Mouse (Mus musculus): ENCODE measurements around the gene Pdzd7. TPM values are rescaled to one million over a fixed set of nuclear protein-coding genes. Genes with fewer than 3 reads are reported as not detected.
A peak's percentile ranks its signal among the peaks of the same experiment; 100 is the strongest.

Gene Pdzd7
- total RNA-seq, 2 experiments from 2014 or later: 4.3 to 5.6 TPM

GRCm38 (mm10) chr19:45014335-45014971 is 31.1 kb downstream of the Pdzd7 start, which contains the start of gene Lzts2:
TSS of gene Lzts2 (plus strand) at chr19:45014414.
- DNase-seq (ENCODE audit: low spot score in 2 of 2): no peak

DNA sequence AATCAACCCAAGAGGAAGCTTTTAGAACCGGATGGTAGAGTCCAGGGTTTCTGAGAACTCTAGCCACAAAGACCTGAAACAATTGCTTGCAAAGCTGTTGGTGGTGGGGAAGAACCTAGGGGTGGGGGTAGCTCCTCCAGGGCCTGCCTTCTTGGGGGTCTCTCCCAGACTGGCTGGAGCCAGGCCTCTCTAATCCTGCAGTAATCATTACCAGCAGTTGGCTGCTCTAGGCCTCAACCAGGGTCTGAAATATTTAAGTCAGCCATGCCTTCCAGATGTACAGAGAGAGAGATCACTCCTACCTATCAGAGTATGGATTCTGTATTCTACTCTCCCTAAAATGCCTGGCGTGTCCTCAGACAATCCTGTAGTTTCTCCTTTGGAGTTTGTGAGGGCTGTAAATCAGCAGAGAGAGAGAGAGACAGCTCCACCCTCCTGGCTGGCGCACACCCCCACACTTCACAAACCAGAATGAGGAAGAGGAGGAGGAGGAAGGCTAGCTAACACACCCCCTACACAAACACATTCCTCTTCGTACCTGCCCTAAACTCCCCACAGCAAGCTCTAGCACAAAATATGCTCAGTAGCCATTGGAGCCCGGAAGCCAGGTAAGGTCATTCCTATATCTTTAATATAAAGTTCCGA is 31.8 kb downstream of the Pdzd7 start:
- DNase-seq (ENCODE audit: low spot score in 2 of 2): no peak

DNA sequence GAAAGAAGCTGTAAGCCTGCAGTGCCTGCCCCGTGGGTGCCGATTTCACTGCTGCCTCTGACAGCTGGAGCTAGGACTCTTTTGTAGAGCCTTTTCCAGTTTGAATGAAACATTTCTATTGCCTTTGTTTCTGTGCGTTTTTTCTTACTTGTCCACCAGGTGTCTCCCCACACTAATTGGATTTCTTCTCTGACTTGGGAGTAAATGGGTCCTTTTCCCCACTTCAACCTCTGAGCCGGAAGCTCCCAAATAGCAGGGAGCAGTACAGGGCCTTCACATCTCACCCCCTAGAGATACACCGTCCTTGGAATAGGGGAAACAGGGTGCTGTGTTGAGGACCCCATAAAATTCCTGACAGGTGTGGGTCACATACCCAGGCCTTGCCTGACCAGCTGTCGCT is 32.9 kb downstream of the Pdzd7 start:
- no peak for DNase-seq (ENCODE audit: low spot score in 2 of 2)

GRCm38 (mm10) chr19:45012219-45012618 is 33.3 kb downstream of the Pdzd7 start:
- DNase-seq (ENCODE audit: low spot score in 2 of 2): no peak

- no peak for DNase-seq (ENCODE audit: low spot score in 2 of 2)
Observed at GRCm38 (mm10) chr19:45010646-45011045, 34.9 kb downstream of the Pdzd7 start.

- DNase-seq (ENCODE audit: low spot score in 2 of 2): no peak
Observed at GRCm38 (mm10) chr19:45007425-45008191, 37.9 kb downstream of the Pdzd7 start.

GRCm38 (mm10) chr19:45007021-45007420 is 38.5 kb downstream of the Pdzd7 start:
- DNase-seq (ENCODE audit: low spot score in 2 of 2): no peak

DNA sequence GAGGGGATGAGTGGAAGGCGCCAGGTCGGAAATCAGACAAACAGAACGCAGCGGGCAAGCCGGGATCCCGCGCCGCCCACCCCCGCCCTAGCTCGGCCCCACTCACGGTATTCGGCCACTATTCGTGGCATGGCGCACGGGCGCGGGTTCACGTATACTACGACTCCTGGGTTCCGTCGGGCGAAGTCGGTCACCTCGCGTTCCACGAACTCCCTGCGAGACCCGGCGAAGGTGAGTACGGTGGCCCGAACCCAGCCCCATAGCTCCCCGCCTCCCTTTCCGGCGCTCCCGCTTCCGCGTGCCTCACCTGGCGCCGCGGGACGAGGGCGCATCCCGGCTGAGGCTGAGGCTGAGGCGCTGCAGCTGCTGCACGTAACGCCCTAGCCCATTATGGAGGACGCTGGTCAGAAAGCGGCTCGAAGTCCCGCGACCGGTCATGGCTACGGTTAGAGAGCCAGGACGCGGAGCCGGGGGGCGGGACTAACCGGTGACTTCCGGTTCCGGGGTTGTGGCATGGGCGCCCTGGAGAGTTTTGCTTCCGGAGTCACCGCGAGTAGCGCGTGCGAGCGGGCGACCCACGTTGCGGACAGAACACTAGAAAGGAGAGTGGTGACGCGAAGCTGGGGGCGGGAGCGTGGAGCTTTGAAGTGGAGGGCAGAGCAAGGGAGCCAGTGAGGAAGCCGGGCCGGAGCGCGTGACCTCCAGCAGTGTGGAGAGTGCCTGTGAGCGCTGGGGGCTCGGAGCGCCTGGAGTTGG is 39.4 kb downstream of the Pdzd7 start, which contains the start of gene Mrpl43:
Gene Mrpl43 (minus strand): TSS at position 486 of the 756 bp plus-strand sequence.
- peak; percentile 98 for DNase-seq (ENCODE audit: low spot score in 2 of 2)

- no peak for DNase-seq (ENCODE audit: low spot score in 2 of 2)
Observed at GRCm38 (mm10) chr19:45005444-45005843, 40.1 kb downstream of the Pdzd7 start, which contains the start of gene Twnk. TSS of gene Twnk (plus strand) at chr19:45005663.

- no peak for DNase-seq (ENCODE audit: low spot score in 2 of 2)
Observed at GRCm38 (mm10) chr19:45003740-45004516, 41.6 kb downstream of the Pdzd7 start.

GRCm38 (mm10) chr19:45002301-45002700 is 43.2 kb downstream of the Pdzd7 start:
- DNase-seq (ENCODE audit: low spot score in 2 of 2): no peak

- no peak for DNase-seq (ENCODE audit: low spot score in 2 of 2)
Observed at GRCm38 (mm10) chr19:44999647-45000046, 45.9 kb downstream of the Pdzd7 start.

- no peak for DNase-seq (ENCODE audit: low spot score in 2 of 2)
Observed at GRCm38 (mm10) chr19:44997786-44998185, 47.7 kb downstream of the Pdzd7 start.

- no peak for DNase-seq (ENCODE audit: low spot score in 2 of 2)
Observed at GRCm38 (mm10) chr19:44992712-44993111, 52.8 kb downstream of the Pdzd7 start.

DNA sequence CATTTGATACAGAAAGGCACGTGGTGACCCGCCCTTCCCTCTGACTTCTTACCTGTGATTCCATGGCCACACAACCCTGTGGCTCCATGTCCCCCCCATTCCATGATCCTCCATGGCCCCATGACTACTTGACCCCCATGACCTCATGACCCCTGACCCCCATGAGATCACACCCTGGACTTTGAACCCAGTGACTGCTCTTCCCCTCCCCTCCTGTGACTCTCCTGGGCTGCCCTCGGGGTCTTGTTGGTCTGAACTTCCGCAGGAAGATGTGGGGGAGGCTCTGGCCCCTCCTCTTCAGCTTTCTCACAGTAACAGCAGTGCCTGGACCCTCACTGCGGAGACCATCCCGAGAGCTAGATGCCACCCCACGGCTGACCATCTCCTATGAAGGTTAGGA is 53.3 kb downstream of the Pdzd7 start:
- no peak for DNase-seq (ENCODE audit: low spot score in 2 of 2)

DNA sequence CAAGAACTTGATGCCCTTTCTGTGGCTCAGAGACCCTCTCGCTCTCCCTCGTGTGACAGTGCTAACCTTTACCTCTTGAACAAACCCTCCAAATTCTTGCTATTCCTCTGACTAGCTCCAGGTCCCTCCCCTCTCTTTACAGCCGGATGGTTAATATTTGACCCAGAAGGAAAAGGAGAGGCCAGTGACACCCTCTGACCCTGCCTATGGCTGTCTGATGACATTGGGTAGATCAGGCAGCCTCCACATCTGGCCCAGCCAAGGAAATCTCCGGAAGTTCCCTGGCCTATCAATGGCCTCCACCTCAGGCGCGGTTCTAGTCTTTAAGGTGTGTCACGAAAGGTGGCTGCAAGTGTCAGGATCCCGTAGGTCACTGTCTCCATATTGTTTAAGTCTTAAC is 54.5 kb downstream of the Pdzd7 start:
- no peak for DNase-seq (ENCODE audit: low spot score in 2 of 2)

DNA sequence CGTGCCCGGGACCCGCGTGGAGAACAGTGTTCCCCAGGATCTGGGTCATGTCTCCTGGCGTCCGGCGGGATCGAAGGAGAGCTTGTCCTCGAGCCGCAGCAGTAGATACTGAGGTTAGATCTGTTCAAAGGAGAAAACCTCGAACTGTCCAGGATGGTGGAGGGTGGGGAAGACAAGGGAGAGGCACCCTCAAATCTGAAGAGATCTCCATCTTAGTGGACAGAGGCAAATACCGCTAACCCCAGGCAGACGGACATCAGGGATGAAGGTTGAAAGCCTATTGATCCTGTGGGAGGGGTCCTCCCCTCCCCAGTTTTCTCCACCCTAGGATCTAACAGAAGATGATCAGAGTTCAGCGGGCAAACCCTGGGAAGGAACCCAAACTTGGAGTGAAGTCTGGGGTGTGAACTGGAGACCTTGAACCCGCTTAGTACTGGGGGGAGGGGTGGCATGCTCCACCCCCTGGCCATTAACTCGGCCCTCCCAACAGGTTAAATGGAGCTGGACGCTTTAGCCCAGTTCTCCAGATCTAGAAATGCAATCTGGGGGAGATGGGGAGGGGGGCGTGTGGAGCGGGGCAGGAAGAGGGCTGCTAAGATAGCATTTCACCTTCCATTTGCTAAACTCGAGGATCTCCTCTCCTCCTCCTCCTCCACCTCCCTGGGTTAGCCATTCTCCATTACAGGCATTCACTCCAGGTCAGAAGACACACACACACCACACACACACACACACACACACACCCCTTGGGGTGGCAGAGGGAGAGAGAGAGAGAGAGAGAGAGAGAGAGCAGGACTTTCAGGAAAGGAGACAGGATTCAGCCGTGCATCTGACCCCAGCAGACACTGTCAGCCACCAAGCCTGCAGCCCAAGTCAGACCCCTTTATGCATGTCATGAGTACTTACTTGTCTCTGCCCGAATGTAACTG is 55.7 kb downstream of the Pdzd7 start:
- DNase-seq (ENCODE audit: low spot score in 2 of 2): no peak

GRCm38 (mm10) chr19:44988831-44989566 is 56.5 kb downstream of the Pdzd7 start, which contains the start of gene Sema4g:
TSS of gene Sema4g (plus strand) at chr19:44989101.
- DNase-seq (ENCODE audit: low spot score in 2 of 2): no peak

- DNase-seq (ENCODE audit: low spot score in 2 of 2): no peak
Observed at GRCm38 (mm10) chr19:44988321-44988720, 57.2 kb downstream of the Pdzd7 start.
